Mouse (Mus musculus) cerebellum, adult 2 months (tissue): Measurements from ENCODE around the gene Il18r1. TPM values are rescaled to one million over a fixed set of nuclear protein-coding genes. Genes with fewer than 3 reads are reported as not detected.
A peak's percentile ranks its signal among the peaks of the same experiment; 100 is the strongest.

Experiments used
- DNase-seq, 2 experiments: peaks; one replicate each; pipeline ENCODE4 v3.0.0; 2021
- H3K27ac ChIP-seq: fragments of 200-500 bp; 2 replicates; pipeline ENCODE4 v1.5.1; 2012; ENCODE audit warnings: low read length, control low read depth, inconsistent platforms; ENCODE audit not compliant: insufficient read depth
- H3K27me3 ChIP-seq: fragments of 200-500 bp; 2 replicates; pipeline ENCODE4 v1.6.1; 2012; ENCODE audit warnings: inconsistent platforms, mild to moderate bottlenecking, low read length, moderate library complexity; ENCODE audit not compliant: control insufficient read depth, insufficient read depth
- H3K4me1 ChIP-seq: fragments of 200-500 bp; 2 replicates; pipeline ENCODE4 v1.6.1; 2011; ENCODE audit warnings: low read length; ENCODE audit not compliant: control insufficient read depth, insufficient read depth
- H3K4me3 ChIP-seq: fragments of 200-500 bp; replicated peaks from 2 replicates; pipeline ENCODE3; 2011; ENCODE audit warnings: mild to moderate bottlenecking, low read depth, low read length, control low read depth; ENCODE audit not compliant: insufficient read depth
- CTCF ChIP-seq: fragments of 200-500 bp; IDR thresholded peaks from 2 replicates; pipeline ENCODE4 v1.5.1; 2011; ENCODE audit warnings: low read depth, mild to moderate bottlenecking, control low read depth, low read length, moderate library complexity, borderline replicate concordance; ENCODE audit not compliant: insufficient read depth
- POLR2A ChIP-seq: fragments of 200-500 bp; IDR thresholded peaks from 2 replicates; pipeline ENCODE4 v1.6.1; 2011; ENCODE audit warnings: low read length, control low read depth, borderline replicate concordance; ENCODE audit not compliant: insufficient read depth
- WGBS: fragments of 180-500 bp; shearing (Covaris S2); methylation state at CpG from one replicate; pipeline ENCODE4 v1.1.7; 2018; 5-methylcytosine and 5-hydroxymethylcytosine counted together
- polyA plus RNA-seq: library from polyadenylated mRNA; depleted of rRNA; stranded (reverse); fragments of >200 nt; gene quantifications from 2 replicates; pipeline ENCODE4 v1.2.3, GENCODE M21; 2012; rRNA removed

Il18r1 gene
- polyA plus RNA-seq, 1 experiment, result not detected

DNA sequence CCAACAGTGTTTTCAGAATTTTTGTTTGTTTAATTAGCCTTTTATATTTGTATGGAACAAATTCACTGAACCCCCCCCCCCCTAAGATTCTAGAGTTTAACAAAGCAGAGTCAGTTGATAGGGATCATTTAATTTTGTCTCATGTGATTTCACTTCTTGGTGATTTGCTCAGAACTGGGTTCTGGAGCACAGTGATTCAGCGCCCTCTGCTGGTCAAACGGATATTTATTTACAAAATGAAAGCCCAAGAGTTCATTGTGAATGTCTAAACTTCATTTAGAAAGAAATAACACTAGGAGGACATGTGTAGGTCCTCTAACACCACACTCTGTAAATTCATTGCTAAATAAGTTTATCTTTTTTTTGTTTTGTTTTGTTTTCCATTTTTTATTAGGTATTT, 79.3 kb downstream of the Il18r1 start:
- Histone ChIP-seq H3K27me3 (no peaks in the 10 kb centered on the region), H3K4me1 (no peaks in the 10 kb centered on the region), H3K27ac (no peak overlapping the region), H3K4me3 (no peak overlapping the region)
- DNase-seq, result peak; percentile 9 to 14
- TF ChIP-seq CTCF (peak; percentile 52; the same call in 1 of the 2 replicates), POLR2A (no peak)
- 0% methylated on average over 2 of the region's 2 CpGs for WGBS

- H3K27me3 ChIP-seq, result no peaks in the 10 kb centered on the region
- TF ChIP-seq CTCF (no peak), POLR2A (no peak)
- no peak for DNase-seq
- 89% methylated on average over 4 of the region's 4 CpGs for WGBS
- H3K4me1 ChIP-seq, result no peaks in the 10 kb centered on the region
- no peak overlapping the region for H3K4me3 ChIP-seq
- H3K27ac ChIP-seq, result no peak overlapping the region
These were observed 81.3 kb downstream of the Il18r1 start for GRCm38 (mm10) chr1:40546645-40547044.

DNA sequence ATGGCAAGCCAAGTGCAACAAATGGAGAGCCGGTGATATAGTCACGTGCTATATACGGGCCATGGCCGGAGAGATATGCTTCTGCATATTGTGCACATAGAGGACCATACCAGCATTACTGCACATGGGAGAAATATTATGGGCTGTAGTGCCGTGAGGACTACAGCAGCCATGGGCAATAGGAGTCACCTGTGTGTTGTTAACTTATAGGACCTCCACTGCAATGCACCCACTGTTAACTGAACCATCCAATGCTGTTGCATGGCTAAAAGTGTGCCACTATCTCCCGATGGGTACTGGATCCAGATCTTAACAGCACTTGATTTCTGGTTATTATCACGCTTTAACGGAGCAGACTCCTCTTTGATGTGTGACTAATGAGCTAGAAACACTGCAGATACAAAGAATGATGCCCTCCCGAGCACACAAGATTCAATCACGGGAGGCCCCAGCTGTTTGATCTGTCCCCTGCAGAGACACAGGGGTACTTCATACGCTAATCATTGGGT, 81.8 kb downstream of the Il18r1 start:
- DNase-seq, result no peak
- H3K4me3 ChIP-seq, result no peak overlapping the region
- TF ChIP-seq POLR2A, result no peak
- no peak for TF ChIP-seq CTCF
- 44% methylated on average over 11 of the region's 11 CpGs for WGBS
- no peaks in the 10 kb centered on the region for H3K27me3 ChIP-seq
- H3K27ac ChIP-seq, result no peak overlapping the region
- H3K4me1 ChIP-seq, result no peaks in the 10 kb centered on the region

DNA sequence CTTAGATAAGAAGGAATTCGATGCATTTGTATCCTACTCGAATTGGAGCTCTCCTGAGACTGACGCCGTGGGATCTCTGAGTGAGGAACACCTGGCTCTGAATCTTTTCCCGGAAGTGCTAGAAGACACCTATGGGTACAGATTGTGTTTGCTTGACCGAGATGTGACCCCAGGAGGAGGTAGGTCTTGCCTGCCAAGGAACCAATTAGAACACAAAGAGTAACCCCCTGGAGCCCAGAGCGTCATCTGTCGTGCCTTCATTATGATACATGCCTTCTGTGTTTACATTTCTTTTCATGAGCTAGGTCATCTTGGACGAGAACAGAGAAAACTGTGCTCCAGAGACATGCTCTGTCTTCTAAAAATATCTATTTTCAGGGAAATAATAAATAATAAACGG, 82.4 kb downstream of the Il18r1 start:
- H3K27ac ChIP-seq, result no peak overlapping the region
- 15% methylated on average over 10 of the region's 10 CpGs for WGBS
- DNase-seq, result no peak
- no peak for TF ChIP-seq POLR2A
- no peak for TF ChIP-seq CTCF
- H3K27me3 ChIP-seq, result no peaks in the 10 kb centered on the region
- no peak overlapping the region for H3K4me3 ChIP-seq
- no peaks in the 10 kb centered on the region for H3K4me1 ChIP-seq

Other genes starting within 250 kb of the Il18r1 start
- gene Il1r1, start 240.5 kb upstream of the Il18r1 start, polyA plus RNA-seq, result 1.7 and 2.2 TPM in 2 replicates
- gene Il1rl2, start 140.9 kb upstream of the Il18r1 start, polyA plus RNA-seq, result 0.29 and 0.39 TPM in 2 replicates
- 0.05 and 0.33 TPM in 2 replicates for gene Il1rl1, start 36.0 kb upstream of the Il18r1 start, polyA plus RNA-seq
- 0.03 and 0.08 TPM in 2 replicates for gene Il18rap, start 49.8 kb downstream of the Il18r1 start, polyA plus RNA-seq
- 0.17 and 0.20 TPM in 2 replicates for gene Slc9a4, start 114.5 kb downstream of the Il18r1 start, polyA plus RNA-seq
- 0.92 and 1.4 TPM in 2 replicates for gene Slc9a2, start 215.0 kb downstream of the Il18r1 start, polyA plus RNA-seq